Mouse (Mus musculus) lung, postnatal 0 days (tissue): Measurements from ENCODE around the gene Nhs. TPM values are rescaled to one million over a fixed set of nuclear protein-coding genes. Genes with fewer than 3 reads are reported as not detected.
A peak's percentile ranks its signal among the peaks of the same experiment; 100 is the strongest.

Source experiments
- ATAC-seq: fragments of 200-750 bp; cut with Nextera tagmentation; 2 replicates; pipeline ENCODE4 v1.8.0; 2017; ENCODE audit warnings: moderate library complexity
- DNase-seq: peaks from one replicate; pipeline ENCODE4 v3.0.0-alpha.2; 2016; ENCODE audit warnings: low spot score
- H3K27ac ChIP-seq: fragments of 300-500 bp; sonication (generic); 2 replicates; pipeline ENCODE4 v1.5.1; 2014; ENCODE audit warnings: antibody characterized with exemption, mild to moderate bottlenecking, low read length, mixed read lengths
- H3K27me3 ChIP-seq: fragments of 300-500 bp; sonication (generic); replicated peaks from 2 replicates; pipeline ENCODE4 v1.6.1; 2014; ENCODE audit warnings: low read length, mixed read lengths; ENCODE audit not compliant: insufficient read depth
- H3K36me3 ChIP-seq: fragments of 300-500 bp; sonication (generic); 2 replicates; pipeline ENCODE4 v1.6.1; 2014; ENCODE audit warnings: low read length, mixed read lengths; ENCODE audit not compliant: insufficient read depth
- H3K4me1 ChIP-seq: fragments of 300-500 bp; sonication (generic); 2 replicates; pipeline ENCODE4 v1.6.1; 2014; ENCODE audit warnings: antibody characterized with exemption, low read depth, low read length, mixed read lengths; ENCODE audit not compliant: insufficient read depth
- H3K4me2 ChIP-seq: fragments of 300-500 bp; sonication (generic); replicated peaks from 2 replicates; pipeline ENCODE4 v1.6.1; 2014; ENCODE audit warnings: low read depth, mild to moderate bottlenecking, low read length, moderate library complexity, mixed read lengths
- H3K4me3 ChIP-seq: fragments of 300-500 bp; sonication (generic); 2 replicates; pipeline ENCODE4 v1.5.1; 2014; ENCODE audit warnings: low read depth, low read length
- H3K9ac ChIP-seq: fragments of 300-500 bp; sonication (generic); replicated peaks from 2 replicates; pipeline ENCODE4 v1.6.1; 2014; ENCODE audit warnings: low read depth, mild to moderate bottlenecking
- H3K9me3 ChIP-seq: fragments of 300-500 bp; sonication (generic); 2 replicates; pipeline ENCODE4 v1.6.1; 2016; ENCODE audit warnings: low read length, mixed read lengths
- CTCF ChIP-seq: IDR thresholded peaks from 2 replicates; pipeline ENCODE4 v1.5.1; 2016; ENCODE audit warnings: antibody characterized with exemption, mild to moderate bottlenecking
- EP300 ChIP-seq: IDR thresholded peaks from 2 replicates; pipeline ENCODE4 v1.6.1; 2016; ENCODE audit warnings: antibody characterized with exemption, mild to moderate bottlenecking, control low read depth
- WGBS: fragments of 180-500 bp; shearing (Covaris S2); extraction: QIAGEN DNeasy Blood & Tissue Kit; methylation state at CpG from one replicate; pipeline ENCODE4 v1.1.7; 2014; 5-methylcytosine and 5-hydroxymethylcytosine counted together
- polyA plus RNA-seq: library from polyadenylated mRNA; unstranded; fragments of >200 nt; fragmentation: Nextera tagmentation; extraction: Ambion mirVana; gene quantifications from 2 replicates; pipeline ENCODE4 v1.2.1, GENCODE M21; 2015

Gene Nhs
- polyA plus RNA-seq, 1 experiment from 2014 or later, result 0.49 TPM

- ATAC-seq, result no peak
- no peaks in the 10 kb centered on the region for H3K4me1 ChIP-seq
- no peak overlapping the region for H3K27ac ChIP-seq
- H3K9ac ChIP-seq, result no peak overlapping the region
- no peak for DNase-seq
- WGBS, result 31% methylated on average over 2 of the region's 2 CpGs
- no peak overlapping the region for H3K4me3 ChIP-seq
- no peak overlapping the region for H3K4me2 ChIP-seq
- TF ChIP-seq CTCF (no peak), EP300 (no peak)
- no peaks in the 10 kb centered on the region for H3K27me3 ChIP-seq
- no peaks in the 10 kb centered on the region for H3K9me3 ChIP-seq
- no peaks in the 10 kb centered on the region for H3K36me3 ChIP-seq
Observed at GRCm38 (mm10) chrX:161997170-161997795, 162.2 kb downstream of the Nhs start.

GRCm38 (mm10) chrX:161990171-161990570 is 169.4 kb downstream of the Nhs start:
- H3K27me3 ChIP-seq, result no peaks in the 10 kb centered on the region
- TF ChIP-seq CTCF (no peak), EP300 (no peak)
- ATAC-seq, result no peak
- no peak overlapping the region for H3K27ac ChIP-seq
- H3K9me3 ChIP-seq, result no peaks in the 10 kb centered on the region
- H3K4me3 ChIP-seq, result no peak overlapping the region
- WGBS, result 86% methylated on average over 1 of the region's 1 CpGs
- DNase-seq, result no peak
- no peaks in the 10 kb centered on the region for H3K36me3 ChIP-seq
- no peak overlapping the region for H3K4me2 ChIP-seq
- no peak overlapping the region for H3K9ac ChIP-seq
- H3K4me1 ChIP-seq, result no peaks in the 10 kb centered on the region

GRCm38 (mm10) chrX:161984961-161985360 is 174.6 kb downstream of the Nhs start:
- ATAC-seq (no peak), DNase-seq (no peak)
- Histone ChIP-seq H3K27me3 (no peaks in the 10 kb centered on the region), H3K9ac (no peak overlapping the region), H3K4me2 (no peak overlapping the region), H3K9me3 (no peaks in the 10 kb centered on the region), H3K36me3 (no peaks in the 10 kb centered on the region), H3K4me1 (no peaks in the 10 kb centered on the region), H3K27ac (no peak overlapping the region), H3K4me3 (no peak overlapping the region)
- 65% methylated on average over 6 of the region's 6 CpGs for WGBS
- TF ChIP-seq EP300, result no peak
- no peak for TF ChIP-seq CTCF

- peak; percentile 30; the same call in 1 of the 2 replicates for ATAC-seq
- Histone ChIP-seq H3K27ac (no peak overlapping the region), H3K9me3 (no peaks in the 10 kb centered on the region), H3K36me3 (no peaks in the 10 kb centered on the region), H3K4me3 (no peak overlapping the region), H3K4me2 (no peak overlapping the region), H3K4me1 (no peaks in the 10 kb centered on the region), H3K9ac (no peak overlapping the region), H3K27me3 (no peaks in the 10 kb centered on the region)
- 41% methylated on average over 6 of the region's 6 CpGs for WGBS
- DNase-seq, result peak; percentile 27
- TF ChIP-seq CTCF, result no peak
- no peak for TF ChIP-seq EP300
Observed at GRCm38 (mm10) chrX:161981399-161981798, 178.1 kb downstream of the Nhs start.

GRCm38 (mm10) chrX:161979946-161980345 is 179.6 kb downstream of the Nhs start:
- no peak overlapping the region for H3K9ac ChIP-seq
- H3K4me3 ChIP-seq, result no peak overlapping the region
- no peaks in the 10 kb centered on the region for H3K9me3 ChIP-seq
- H3K4me1 ChIP-seq, result no peaks in the 10 kb centered on the region
- ATAC-seq (no peak), DNase-seq (no peak)
- H3K4me2 ChIP-seq, result no peak overlapping the region
- no peaks in the 10 kb centered on the region for H3K36me3 ChIP-seq
- no peak overlapping the region for H3K27ac ChIP-seq
- TF ChIP-seq CTCF, result no peak
- no peak for TF ChIP-seq EP300
- no peaks in the 10 kb centered on the region for H3K27me3 ChIP-seq

- Histone ChIP-seq H3K4me3 (no peak overlapping the region), H3K36me3 (no peaks in the 10 kb centered on the region), H3K9me3 (no peaks in the 10 kb centered on the region), H3K27ac (no peak overlapping the region), H3K9ac (no peak overlapping the region), H3K4me2 (no peak overlapping the region), H3K27me3 (no peaks in the 10 kb centered on the region), H3K4me1 (no peaks in the 10 kb centered on the region)
- TF ChIP-seq CTCF (no peak), EP300 (no peak)
- DNase-seq (no peak), ATAC-seq (no peak)
- WGBS, result 67% methylated on average over 4 of the region's 4 CpGs
Observed at GRCm38 (mm10) chrX:161977236-161977841, 182.2 kb downstream of the Nhs start.
